Mouse (Mus musculus): Measurements from ENCODE around the gene Eef1a2. TPM values are rescaled to one million over a fixed set of nuclear protein-coding genes. Genes with fewer than 3 reads are reported as not detected.
"Not testable (repeated sequence)": the region's sequence is repeated elsewhere in the genome, so short reads cannot be mapped to it uniquely, and the experiment has no call there.

Eef1a2 gene
- polyA plus RNA-seq, 1 experiment = not detected

GRCm38 (mm10) chr2:181196628-181197300 is 40.0 kb upstream of the Eef1a2 start:
- no peaks in the 10 kb centered on the region for H3K27me3 ChIP-seq (ENCODE audit: control insufficient read depth, insufficient read depth, low read length, poor library complexity, severe bottlenecking)
- H3K9me3 ChIP-seq (replicated peaks; ENCODE audit: control insufficient read depth, insufficient read depth, low read length, poor library complexity, severe bottlenecking) = no peaks in the 10 kb centered on the region
- no peak overlapping the region for H3K4me3 ChIP-seq (ENCODE audit: low read depth, low read length)
- no peak overlapping the region for H3K9ac ChIP-seq (ENCODE audit: low read depth, poor library complexity, severe bottlenecking)
- no peak for TF ChIP-seq EP300 (IDR thresholded peaks at IDR 0.05; ENCODE audit: insufficient read depth, low read depth, low read length)
- no peak for TF ChIP-seq POLR2A (IDR thresholded peaks at IDR 0.05; ENCODE audit: insufficient read depth, low read length)
- no peak for TF ChIP-seq CTCF (IDR thresholded peaks at IDR 0.05; ENCODE audit: low read depth, low read length)
- no peaks in the 10 kb centered on the region for H3K4me1 ChIP-seq (ENCODE audit: control insufficient read depth, insufficient read depth, low read length)
- H3K27ac ChIP-seq (ENCODE audit: insufficient read depth, low read length) = no peak overlapping the region
- H3K36me3 ChIP-seq (ENCODE audit: control insufficient read depth, insufficient read depth, low read length, poor library complexity, severe bottlenecking) = no peaks in the 10 kb centered on the region

GRCm38 (mm10) chr2:181193044-181193443 is 36.2 kb upstream of the Eef1a2 start:
- Histone ChIP-seq H3K4me1 (ENCODE audit: control insufficient read depth, insufficient read depth, low read length) (no peaks in the 10 kb centered on the region), H3K9me3 (replicated peaks; ENCODE audit: control insufficient read depth, insufficient read depth, low read length, poor library complexity, severe bottlenecking) (no peaks in the 10 kb centered on the region), H3K4me3 (ENCODE audit: low read depth, low read length) (no peak overlapping the region), H3K27me3 (ENCODE audit: control insufficient read depth, insufficient read depth, low read length, poor library complexity, severe bottlenecking) (no peaks in the 10 kb centered on the region), H3K36me3 (ENCODE audit: control insufficient read depth, insufficient read depth, low read length, poor library complexity, severe bottlenecking) (no peaks in the 10 kb centered on the region), H3K9ac (ENCODE audit: low read depth, poor library complexity, severe bottlenecking) (no peak overlapping the region), H3K27ac (ENCODE audit: insufficient read depth, low read length) (no peak overlapping the region)
- TF ChIP-seq EP300 (IDR thresholded peaks at IDR 0.05; ENCODE audit: insufficient read depth, low read depth, low read length) (no peak), POLR2A (IDR thresholded peaks at IDR 0.05; ENCODE audit: insufficient read depth, low read length) (no peak), CTCF (IDR thresholded peaks at IDR 0.05; ENCODE audit: low read depth, low read length) (no peak)

GRCm38 (mm10) chr2:181191936-181192335 is 35.1 kb upstream of the Eef1a2 start:
- no peaks in the 10 kb centered on the region for H3K4me1 ChIP-seq (ENCODE audit: control insufficient read depth, insufficient read depth, low read length)
- H3K4me3 ChIP-seq (ENCODE audit: low read depth, low read length) = no peak overlapping the region
- H3K9me3 ChIP-seq (replicated peaks; ENCODE audit: control insufficient read depth, insufficient read depth, low read length, poor library complexity, severe bottlenecking) = no peaks in the 10 kb centered on the region
- no peaks in the 10 kb centered on the region for H3K36me3 ChIP-seq (ENCODE audit: control insufficient read depth, insufficient read depth, low read length, poor library complexity, severe bottlenecking)
- no peak overlapping the region for H3K9ac ChIP-seq (ENCODE audit: low read depth, poor library complexity, severe bottlenecking)
- H3K27me3 ChIP-seq (ENCODE audit: control insufficient read depth, insufficient read depth, low read length, poor library complexity, severe bottlenecking) = no peaks in the 10 kb centered on the region
- TF ChIP-seq POLR2A (IDR thresholded peaks at IDR 0.05; ENCODE audit: insufficient read depth, low read length) = no peak
- no peak for TF ChIP-seq EP300 (IDR thresholded peaks at IDR 0.05; ENCODE audit: insufficient read depth, low read depth, low read length)
- no peak for TF ChIP-seq CTCF (IDR thresholded peaks at IDR 0.05; ENCODE audit: low read depth, low read length)
- no peak overlapping the region for H3K27ac ChIP-seq (ENCODE audit: insufficient read depth, low read length)

- not testable (repeated sequence) for H3K9me3 ChIP-seq (replicated peaks; ENCODE audit: control insufficient read depth, insufficient read depth, low read length, poor library complexity, severe bottlenecking); H3K4me1 ChIP-seq (ENCODE audit: control insufficient read depth, insufficient read depth, low read length); H3K9ac ChIP-seq (ENCODE audit: low read depth, poor library complexity, severe bottlenecking); H3K36me3 ChIP-seq (ENCODE audit: control insufficient read depth, insufficient read depth, low read length, poor library complexity, severe bottlenecking); H3K27me3 ChIP-seq (ENCODE audit: control insufficient read depth, insufficient read depth, low read length, poor library complexity, severe bottlenecking); H3K27ac ChIP-seq (ENCODE audit: insufficient read depth, low read length); H3K4me3 ChIP-seq (ENCODE audit: low read depth, low read length)
These were observed 34.6 kb upstream of the Eef1a2 start for GRCm38 (mm10) chr2:181191385-181191784.

GRCm38 (mm10) chr2:181189321-181189720 is 32.5 kb upstream of the Eef1a2 start:
- no peak overlapping the region for H3K4me3 ChIP-seq (ENCODE audit: low read depth, low read length)
- TF ChIP-seq CTCF (IDR thresholded peaks at IDR 0.05; ENCODE audit: low read depth, low read length) (no peak), EP300 (IDR thresholded peaks at IDR 0.05; ENCODE audit: insufficient read depth, low read depth, low read length) (no peak), POLR2A (IDR thresholded peaks at IDR 0.05; ENCODE audit: insufficient read depth, low read length) (no peak)
- peak overlapping the region; percentile 2; the same call in 1 of the 2 replicates for H3K9ac ChIP-seq (ENCODE audit: low read depth, poor library complexity, severe bottlenecking)
- no peaks in the 10 kb centered on the region for H3K4me1 ChIP-seq (ENCODE audit: control insufficient read depth, insufficient read depth, low read length)
- no peaks in the 10 kb centered on the region for H3K27me3 ChIP-seq (ENCODE audit: control insufficient read depth, insufficient read depth, low read length, poor library complexity, severe bottlenecking)
- H3K36me3 ChIP-seq (ENCODE audit: control insufficient read depth, insufficient read depth, low read length, poor library complexity, severe bottlenecking) = no peaks in the 10 kb centered on the region
- peak overlapping the region; percentile 89 for H3K27ac ChIP-seq (ENCODE audit: insufficient read depth, low read length)
- H3K9me3 ChIP-seq (replicated peaks; ENCODE audit: control insufficient read depth, insufficient read depth, low read length, poor library complexity, severe bottlenecking) = no peaks in the 10 kb centered on the region

GRCm38 (mm10) chr2:181188681-181189080 is 31.9 kb upstream of the Eef1a2 start:
- peak overlapping the region; percentile 89 for H3K27ac ChIP-seq (ENCODE audit: insufficient read depth, low read length)
- TF ChIP-seq EP300 (IDR thresholded peaks at IDR 0.05; ENCODE audit: insufficient read depth, low read depth, low read length) (peak; percentile 97), CTCF (IDR thresholded peaks at IDR 0.05; ENCODE audit: low read depth, low read length) (no peak)
- H3K27me3 ChIP-seq (ENCODE audit: control insufficient read depth, insufficient read depth, low read length, poor library complexity, severe bottlenecking) = no peaks in the 10 kb centered on the region
- H3K4me3 ChIP-seq (ENCODE audit: low read depth, low read length) = peak overlapping the region; percentile 81
- no peaks in the 10 kb centered on the region for H3K4me1 ChIP-seq (ENCODE audit: control insufficient read depth, insufficient read depth, low read length)
- H3K9me3 ChIP-seq (replicated peaks; ENCODE audit: control insufficient read depth, insufficient read depth, low read length, poor library complexity, severe bottlenecking) = no peaks in the 10 kb centered on the region
- no peak overlapping the region for H3K9ac ChIP-seq (ENCODE audit: low read depth, poor library complexity, severe bottlenecking)
- no peaks in the 10 kb centered on the region for H3K36me3 ChIP-seq (ENCODE audit: control insufficient read depth, insufficient read depth, low read length, poor library complexity, severe bottlenecking)

Measured in ES-Bruce4 (cell line).